In the genomic region with DNA sequence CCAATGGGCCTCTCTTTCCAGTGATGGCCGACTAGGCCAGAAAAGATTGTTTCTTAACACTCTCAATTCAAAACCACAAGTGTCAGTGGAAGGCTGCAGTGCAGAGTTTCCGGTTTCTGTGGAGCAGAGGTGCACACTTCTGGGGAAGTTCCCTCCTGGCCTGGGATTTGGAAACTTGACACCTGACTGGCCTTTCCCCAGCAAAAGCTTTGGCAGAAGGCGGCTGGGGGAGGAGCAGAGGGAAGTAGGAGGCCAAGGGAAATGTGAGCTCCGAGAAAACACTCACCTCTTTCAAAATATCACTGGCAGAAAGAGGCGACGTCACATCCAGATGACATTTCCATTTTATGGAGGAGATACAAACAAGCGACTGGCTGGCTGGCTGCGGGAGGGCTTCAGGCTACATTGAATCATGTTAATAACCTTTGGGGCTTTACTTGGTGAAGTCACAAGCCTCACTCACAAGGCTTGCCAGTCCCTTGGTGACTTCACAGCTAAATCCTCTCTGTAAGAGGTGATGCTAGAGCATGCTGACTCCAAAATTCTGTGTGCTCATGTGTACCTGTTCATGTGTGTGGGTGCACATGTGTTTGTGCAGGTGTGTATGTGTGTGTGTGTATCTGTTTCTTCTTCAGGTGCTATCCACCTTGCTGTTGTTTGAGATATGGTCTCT, we compare ENCODE assay signal across 9 mouse cellular contexts. TPM values are rescaled to one million over a fixed set of nuclear protein-coding genes. Genes with fewer than 3 reads are reported as not detected.
DNase-seq lines count a peak whose midpoint lies in the region; ATAC-seq and TF ChIP-seq lines count a peak whose summit lies in the region.
"Had no signal": no experiment of that assay in that cellular context is flagged by ENCODE, and none has a peak within 500 bp of the region (broad histone marks: within the 10 kb centered on the region; RNA-seq: fewer than 3 reads in every experiment).

No protein-coding gene starts in this region.

- H3K4me2 ChIP-seq in forebrain, embryonic 13.5 days = no peak overlapping the region

- no peak for ATAC-seq in forebrain, embryonic 13.5 days

- no peak overlapping the region for H3K4me3 ChIP-seq in left cerebral cortex, adult 2 months
- no peak overlapping the region for H3K4me3 ChIP-seq in forebrain, embryonic 13.5 days

- intact Hi-C loops in left cerebral cortex, adult 2 months (cut with DNase I) = no loop called here

- no peaks in the 10 kb centered on the region for H3K27me3 ChIP-seq in forebrain, embryonic 13.5 days

- WGBS in forebrain, embryonic 13.5 days = 18% methylated on average over 8 of the region's 8 CpGs

- no peaks in the 10 kb centered on the region for H3K36me3 ChIP-seq in forebrain, embryonic 13.5 days (ENCODE audit: poor library complexity, severe bottlenecking)

- no peaks in the 10 kb centered on the region for H3K9me3 ChIP-seq in forebrain, embryonic 13.5 days (replicated peaks)

- peaks cover 7% of the 10 kb centered on the region; the same call in 1 of the 2 replicates for H3K4me1 ChIP-seq in forebrain, embryonic 13.5 days

- peak; percentile 78 for DNase-seq in 416B (ENCODE audit: low read depth)
- peak; percentile 81 for DNase-seq in adrenal gland, postnatal 10 days
- DNase-seq in heart, adult 11 months = peak; percentile 98
- peak; percentile 45 for DNase-seq in kidney, adult 9 months
- DNase-seq in lung, postnatal 4 days = peak; percentile 74 to 82
- DNase-seq in left cerebral cortex, adult 2 months (ENCODE audit: extremely low spot score in 1 of 2, low spot score in 2 of 2) = no peak
- no peak for DNase-seq in frontal cortex, postnatal 25 days (ENCODE audit: low spot score in 2 of 2)

- no peak overlapping the region for H3K27ac ChIP-seq in left cerebral cortex, adult 2 months
- no peak overlapping the region for H3K27ac ChIP-seq in forebrain, embryonic 13.5 days

- H3K9ac ChIP-seq in forebrain, embryonic 13.5 days = no peak overlapping the region

- TF ChIP-seq CTCF in left cerebral cortex, adult 2 months (IDR thresholded peaks at IDR 0.05) = no peak

RNA-seq across cellular contexts. Expression of a gene that starts 18.3 kb away (rescaled TPM):
- under 1 TPM in 1 of 2 experiments, not detected in 1; 0.21 TPM for total RNA-seq in adrenal gland, postnatal 10 days (2021)
- under 1 TPM in 1 of 2 experiments, not detected in 1; 0.26 TPM for total RNA-seq in left cerebral cortex, adult 2 months (2021)
- polyA plus RNA-seq in forebrain, embryonic 13.5 days (2015; fragmentation: Nextera tagmentation; extraction: Ambion mirVana) = not detected in 2 replicates
- total RNA-seq: adrenal gland, adult 18-20 months had no signal

RNA-seq across cellular contexts. Expression of a gene that starts 26.4 kb away (rescaled TPM):
- total RNA-seq in adrenal gland, postnatal 10 days (2021) = 10 to 100 TPM; 32.2 to 49.3 TPM
- 10 to 100 TPM; 82.2 to 83.8 TPM for total RNA-seq in left cerebral cortex, adult 2 months (2021)
- 7.7 and 8.1 TPM in 2 replicates for polyA plus RNA-seq in forebrain, embryonic 13.5 days (2015; fragmentation: Nextera tagmentation; extraction: Ambion mirVana)

RNA-seq across cellular contexts. Expression of a gene that starts 54.6 kb away (rescaled TPM):
- 1 to 10 TPM; 1.5 to 1.9 TPM for total RNA-seq in adrenal gland, postnatal 10 days (2021)
- 1 to 10 TPM; 4.0 to 4.6 TPM for total RNA-seq in left cerebral cortex, adult 2 months (2021)
- 0.15 TPM in 1 of 2 replicates, not detected in the other for polyA plus RNA-seq in forebrain, embryonic 13.5 days (2015; fragmentation: Nextera tagmentation; extraction: Ambion mirVana)

Comparison
In these comparisons a context has a peak if more than half of its experiments do, and no peak if none do; other contexts are left out.
1. DNase-seq: peak in 416B (single experiment), adrenal gland, postnatal 10 days (single experiment), heart, adult 11 months (single experiment), kidney, adult 9 months (single experiment) and lung, postnatal 4 days (2 of 2); none in left cerebral cortex, adult 2 months (0 of 2) and frontal cortex, postnatal 25 days (0 of 2).